Mouse (Mus musculus) adrenal gland, postnatal 10 days (tissue): Measurements from ENCODE around the gene Zrsr1. TPM values are rescaled to one million over a fixed set of nuclear protein-coding genes. Genes with fewer than 3 reads are reported as not detected.

ENCODE experiments used
- DNase-seq: peaks from one replicate; pipeline ENCODE4 v3.0.0; 2021; ENCODE audit warnings: mixed read lengths
- total RNA-seq, 2 experiments: library from RNA; stranded (reverse); gene quantifications; 2 replicates each; pipeline ENCODE4 v1.2.3; 2021

The Zrsr1 gene
- total RNA-seq, 2 experiments from 2014 or later, result 15.3 to 18.9 TPM

GRCm38 (mm10) chr11:22972746-22973526 lies 1.1 kb downstream of the Zrsr1 start:
- DNase-seq, result peak; percentile 83

- no peak for DNase-seq
Measured at GRCm38 (mm10) chr11:22973599-22973998, 1.8 kb downstream of the Zrsr1 start.

DNA sequence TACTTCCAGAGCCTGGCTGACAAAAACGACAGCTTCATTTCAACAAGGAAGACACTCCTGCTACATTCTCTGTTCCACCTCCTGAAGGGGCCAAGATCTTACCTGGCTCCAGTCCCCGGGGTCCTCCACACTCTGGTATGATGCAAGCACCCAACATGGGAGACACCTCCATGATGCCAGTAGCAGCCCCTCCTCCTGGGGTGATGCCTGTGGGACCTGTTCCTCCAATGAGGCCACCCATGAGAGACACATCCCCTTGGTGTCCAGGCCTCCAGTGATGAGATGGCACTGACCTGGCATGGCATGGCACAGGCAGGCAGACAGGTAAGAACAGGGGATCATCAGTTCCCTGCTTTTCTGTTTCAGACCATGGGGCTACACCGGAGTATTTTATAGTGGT lies 6.4 kb downstream of the Zrsr1 start:
- DNase-seq, result no peak

GRCm38 (mm10) chr11:22978711-22979110 lies 6.9 kb downstream of the Zrsr1 start:
- DNase-seq, result no peak

DNA sequence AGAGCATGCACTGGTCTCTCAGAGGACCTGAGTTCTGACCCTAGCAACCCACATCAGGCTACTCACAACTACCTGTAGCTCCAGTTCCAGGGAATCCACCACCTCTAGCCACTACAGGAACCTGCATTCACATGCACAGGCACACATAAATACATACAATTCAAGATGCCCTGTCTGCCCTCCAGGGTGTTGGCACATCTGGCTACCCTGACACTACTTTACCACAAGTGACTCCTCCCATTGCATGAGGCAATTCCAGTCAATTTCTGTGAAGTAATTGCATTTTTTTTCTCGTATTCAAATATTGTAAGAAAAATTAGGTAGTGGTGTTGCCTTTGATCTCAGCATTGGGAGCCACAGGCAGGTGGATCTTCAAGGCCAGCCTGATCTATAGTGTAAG lies 7.4 kb downstream of the Zrsr1 start:
- DNase-seq, result no peak

DNA sequence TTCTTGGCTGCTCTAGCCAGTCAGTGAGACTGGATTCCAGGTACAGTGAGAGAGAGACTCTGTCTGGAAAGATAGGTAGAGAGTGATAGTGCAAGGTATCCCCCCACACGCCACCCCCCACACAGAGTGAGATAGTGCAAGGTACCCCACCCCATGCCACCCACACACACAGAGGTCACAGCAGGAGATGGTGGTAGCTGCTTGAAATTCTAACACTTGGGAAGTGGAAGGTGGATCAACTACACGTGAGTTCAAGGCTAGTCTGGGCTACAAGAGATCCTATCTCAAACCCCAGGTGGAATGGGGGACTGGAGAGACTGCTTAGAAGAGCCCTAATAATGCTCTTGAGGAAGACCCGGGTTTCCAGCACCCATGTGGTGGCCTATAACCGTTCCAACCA lies 9.2 kb downstream of the Zrsr1 start:
- DNase-seq, result no peak

DNA sequence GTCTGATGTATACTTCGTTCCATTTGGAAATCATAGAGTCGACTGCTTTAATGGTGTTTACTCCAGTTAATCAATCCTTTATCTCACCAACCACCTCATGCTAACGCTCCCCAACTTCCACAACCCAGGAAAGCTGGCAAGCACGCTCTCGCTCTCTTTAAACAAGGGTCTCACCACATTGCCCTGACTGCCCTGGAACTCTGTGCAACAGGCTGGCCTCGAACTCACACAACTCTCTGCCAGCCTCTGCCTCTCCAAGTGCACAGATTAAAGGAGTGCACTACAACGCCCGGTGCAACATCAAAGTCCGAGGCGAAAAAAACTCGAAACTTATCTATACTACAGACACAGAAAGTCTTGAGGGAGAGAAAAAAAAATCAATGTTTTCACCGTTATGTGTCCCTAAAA lies 9.7 kb downstream of the Zrsr1 start:
- DNase-seq, result peak; percentile 45

GRCm38 (mm10) chr11:22981984-22982757 lies 10.4 kb downstream of the Zrsr1 start, which contains the start of the genes Gm28048 and Commd1:
Gm28048 (minus strand) TSS chr11:22982090.
Commd1 (minus strand) TSS chr11:22982382.
- DNase-seq, result peak; percentile 98

GRCm38 (mm10) chr11:22982846-22983245 lies 11.0 kb downstream of the Zrsr1 start:
- DNase-seq, result no peak

- DNase-seq, result no peak
Measured at GRCm38 (mm10) chr11:22985510-22985909, 13.7 kb downstream of the Zrsr1 start.

DNA sequence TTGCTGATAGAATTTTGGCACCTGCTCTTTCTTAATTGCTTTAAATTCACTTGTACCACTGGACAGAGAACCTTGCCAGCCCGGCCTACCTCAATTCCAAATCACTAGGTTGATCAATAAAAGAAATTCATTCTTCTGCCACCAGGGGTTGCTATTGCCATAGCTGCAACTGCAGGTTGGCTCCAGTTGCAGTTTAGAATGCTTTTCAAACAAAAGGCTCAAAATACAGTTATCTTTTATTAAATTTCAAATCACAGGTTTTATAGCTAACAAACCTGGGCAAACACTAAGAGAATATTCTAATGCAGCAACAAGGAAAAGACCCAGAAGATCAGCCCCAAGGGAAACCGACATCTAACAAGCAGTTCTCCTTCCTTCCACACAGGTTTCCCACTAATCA lies 15.6 kb downstream of the Zrsr1 start:
- DNase-seq, result peak; percentile 62

GRCm38 (mm10) chr11:22989786-22990185 lies 18.0 kb downstream of the Zrsr1 start:
- DNase-seq, result no peak

GRCm38 (mm10) chr11:22990393-22991126 lies 18.8 kb downstream of the Zrsr1 start, which contains the start of gene Cct4:
Cct4 (plus strand) TSS chr11:22990519.
- peak; percentile 97 for DNase-seq

GRCm38 (mm10) chr11:22991218-22991835 lies 19.5 kb downstream of the Zrsr1 start:
- DNase-seq, result no peak

DNA sequence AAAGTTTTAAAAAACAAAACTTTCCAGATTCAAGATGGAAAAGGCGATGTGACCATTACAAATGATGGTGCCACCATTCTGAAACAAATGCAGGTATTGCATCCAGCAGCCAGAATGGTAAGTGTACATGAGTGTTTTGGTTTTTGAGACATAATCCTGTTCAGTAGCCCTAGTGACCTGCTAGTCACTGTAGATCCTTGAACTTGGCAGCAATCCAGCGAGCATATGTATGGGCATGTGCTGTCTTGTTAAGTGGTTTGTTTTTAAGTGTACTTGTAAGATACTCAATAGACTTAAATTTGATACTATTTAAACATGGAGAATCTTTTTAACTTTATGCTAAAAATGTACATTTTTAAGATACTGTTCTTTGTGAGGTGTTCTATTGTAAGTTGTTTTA lies 22.5 kb downstream of the Zrsr1 start:
- DNase-seq, result no peak

DNA sequence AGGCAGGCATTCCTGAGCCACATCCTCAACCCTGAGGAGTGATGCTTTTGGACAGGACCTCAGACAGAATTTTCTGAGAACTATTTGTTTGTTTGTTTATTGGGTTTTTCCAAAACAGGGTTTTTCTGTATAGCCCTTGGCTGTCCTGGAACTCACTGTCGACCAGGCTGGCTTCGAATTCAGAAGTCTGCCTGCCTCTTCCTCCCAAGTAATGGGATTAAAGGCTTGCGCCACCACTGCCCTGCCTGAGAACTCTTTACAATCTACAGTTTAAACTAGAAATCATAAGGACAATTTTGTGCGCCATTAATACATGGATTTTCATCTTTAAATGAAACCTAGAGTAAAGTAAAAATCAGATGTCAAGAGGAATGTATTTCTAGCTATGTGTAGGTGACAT lies 23.7 kb downstream of the Zrsr1 start:
- DNase-seq, result no peak

GRCm38 (mm10) chr11:22998308-22998707 lies 26.5 kb downstream of the Zrsr1 start:
- DNase-seq, result no peak

- no peak for DNase-seq
Measured at GRCm38 (mm10) chr11:23005276-23005675, 33.5 kb downstream of the Zrsr1 start.

- DNase-seq, result no peak
Measured at GRCm38 (mm10) chr11:23007166-23007480, 35.3 kb downstream of the Zrsr1 start.

- DNase-seq, result peak; percentile 81
Measured at GRCm38 (mm10) chr11:23007481-23008180, 35.8 kb downstream of the Zrsr1 start, which contains the start of gene Fam161a. Fam161a (plus strand) TSS chr11:23007531.

GRCm38 (mm10) chr11:23008181-23008823 lies 36.5 kb downstream of the Zrsr1 start:
- DNase-seq, result peak; percentile 91
